Mouse (Mus musculus): ENCODE data around the gene Lime1. TPM values are rescaled to one million over a fixed set of nuclear protein-coding genes. Genes with fewer than 3 reads are reported as not detected.

The Lime1 gene
- polyA plus RNA-seq, 1 experiment from 2014 or later = 52.5 TPM

GRCm38 (mm10) chr2:181420426-181420825 lies 40.5 kb downstream of the Lime1 start:
- Histone ChIP-seq H3K27me3 (replicated peaks) (no peaks in the 10 kb centered on the region), H3K9me3 (replicated peaks) (no peaks in the 10 kb centered on the region), H3K4me1 (no peaks in the 10 kb centered on the region), H3K4me3 (replicated peaks) (no peak overlapping the region), H3K36me3 (peaks cover 18% of the 10 kb centered on the region), H3K27ac (replicated peaks) (no peak overlapping the region), H3K9ac (replicated peaks) (no peak overlapping the region), H3K4me2 (no peak overlapping the region)
- 84% methylated on average over 4 of the region's 4 CpGs for WGBS
- ATAC-seq (ENCODE audit: low FRiP score) = no peak

GRCm38 (mm10) chr2:181420903-181421638 lies 41.2 kb downstream of the Lime1 start:
- H3K27me3 ChIP-seq (replicated peaks) = no peaks in the 10 kb centered on the region
- 78% methylated on average over 4 of the region's 4 CpGs for WGBS
- no peak overlapping the region for H3K9ac ChIP-seq (replicated peaks)
- H3K4me2 ChIP-seq = no peak overlapping the region
- H3K9me3 ChIP-seq (replicated peaks) = no peaks in the 10 kb centered on the region
- peaks cover 18% of the 10 kb centered on the region for H3K36me3 ChIP-seq
- no peak for ATAC-seq (ENCODE audit: low FRiP score)
- H3K4me3 ChIP-seq (replicated peaks) = no peak overlapping the region
- H3K27ac ChIP-seq (replicated peaks) = no peak overlapping the region
- no peaks in the 10 kb centered on the region for H3K4me1 ChIP-seq

DNA sequence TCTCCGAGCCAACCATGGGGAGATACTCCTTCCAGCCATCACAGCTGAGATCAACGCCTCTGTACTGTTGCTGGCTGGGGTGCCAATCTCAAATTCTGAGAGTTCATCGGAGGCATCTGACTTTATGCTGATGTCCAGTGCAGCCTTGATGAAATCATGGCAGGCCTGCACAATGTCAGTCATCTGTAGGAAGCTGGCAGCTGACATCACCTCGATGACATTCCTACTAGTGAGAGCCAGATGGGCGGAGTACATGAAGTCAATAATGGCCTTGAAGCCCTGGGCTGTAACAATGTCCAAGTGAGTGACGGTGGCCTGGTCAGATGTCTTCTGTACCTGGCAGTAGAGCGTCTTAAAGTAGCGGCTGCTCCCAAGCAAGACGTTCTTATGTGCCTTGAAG lies 44.0 kb downstream of the Lime1 start:
- Histone ChIP-seq H3K4me3 (replicated peaks) (no peak overlapping the region), H3K9ac (replicated peaks) (no peak overlapping the region), H3K4me2 (no peak overlapping the region), H3K4me1 (no peaks in the 10 kb centered on the region), H3K27me3 (replicated peaks) (no peaks in the 10 kb centered on the region), H3K36me3 (peaks cover 18% of the 10 kb centered on the region), H3K27ac (replicated peaks) (no peak overlapping the region), H3K9me3 (replicated peaks) (no peaks in the 10 kb centered on the region)
- ATAC-seq (ENCODE audit: low FRiP score) = no peak
- WGBS = 94% methylated on average over 9 of the region's 9 CpGs

Other genes starting within 250 kb of the Lime1 start
- 36.9 and 45.8 TPM in 2 replicates for gene Kcnq2, start 244.8 kb upstream of the Lime1 start, polyA plus RNA-seq (2015; fragmentation: Nextera tagmentation; extraction: Ambion mirVana)
- gene Eef1a2, start 223.1 kb upstream of the Lime1 start, polyA plus RNA-seq (2015; fragmentation: Nextera tagmentation; extraction: Ambion mirVana) = 15.4 and 16.8 TPM in 2 replicates
- gene Ppdpf, start 192.8 kb upstream of the Lime1 start, polyA plus RNA-seq (2015; fragmentation: Nextera tagmentation; extraction: Ambion mirVana) = 361 and 401 TPM in 2 replicates
- 0.05 TPM in 1 of 2 replicates, not detected in the other for gene Ptk6, start 177.3 kb upstream of the Lime1 start, polyA plus RNA-seq (2015; fragmentation: Nextera tagmentation; extraction: Ambion mirVana)
- gene Srms, start 166.9 kb upstream of the Lime1 start, polyA plus RNA-seq (2015; fragmentation: Nextera tagmentation; extraction: Ambion mirVana) = 0.17 and 0.36 TPM in 2 replicates
- gene Fndc11, start 160.1 kb upstream of the Lime1 start, polyA plus RNA-seq (2015; fragmentation: Nextera tagmentation; extraction: Ambion mirVana) = 0.20 and 0.22 TPM in 2 replicates
- gene Helz2, start 138.1 kb upstream of the Lime1 start, polyA plus RNA-seq (2015; fragmentation: Nextera tagmentation; extraction: Ambion mirVana) = 0.37 and 0.91 TPM in 2 replicates
- 13.9 and 14.6 TPM in 2 replicates for gene Gmeb2, start 92.0 kb upstream of the Lime1 start, polyA plus RNA-seq (2015; fragmentation: Nextera tagmentation; extraction: Ambion mirVana)
- 1,381 and 1,726 TPM in 2 replicates for gene Stmn3, start 65.6 kb upstream of the Lime1 start, polyA plus RNA-seq (2015; fragmentation: Nextera tagmentation; extraction: Ambion mirVana)
- 37.3 and 39.4 TPM in 2 replicates for gene Rtel1, start 60.3 kb upstream of the Lime1 start, polyA plus RNA-seq (2015; fragmentation: Nextera tagmentation; extraction: Ambion mirVana)
- gene Zgpat, start 15.2 kb upstream of the Lime1 start, polyA plus RNA-seq (2015; fragmentation: Nextera tagmentation; extraction: Ambion mirVana) = 71.1 and 81.9 TPM in 2 replicates
- gene Arfrp1, start 14.7 kb upstream of the Lime1 start, polyA plus RNA-seq (2015; fragmentation: Nextera tagmentation; extraction: Ambion mirVana) = 83.5 and 83.7 TPM in 2 replicates
- 18.5 and 19.7 TPM in 2 replicates for gene Zbtb46, start 79.3 kb downstream of the Lime1 start, polyA plus RNA-seq (2015; fragmentation: Nextera tagmentation; extraction: Ambion mirVana)
- gene Abhd16b, start 113.1 kb downstream of the Lime1 start, polyA plus RNA-seq (2015; fragmentation: Nextera tagmentation; extraction: Ambion mirVana) = 0.12 and 0.13 TPM in 2 replicates
- gene Tpd52l2, start 117.1 kb downstream of the Lime1 start, polyA plus RNA-seq (2015; fragmentation: Nextera tagmentation; extraction: Ambion mirVana) = 112 and 113 TPM in 2 replicates
- gene Dnajc5, start 140.4 kb downstream of the Lime1 start, polyA plus RNA-seq (2015; fragmentation: Nextera tagmentation; extraction: Ambion mirVana) = 242 and 263 TPM in 2 replicates
- gene Uckl1, start 204.8 kb downstream of the Lime1 start, polyA plus RNA-seq (2015; fragmentation: Nextera tagmentation; extraction: Ambion mirVana) = 65.6 and 66.7 TPM in 2 replicates
- gene Prpf6, start 211.8 kb downstream of the Lime1 start, polyA plus RNA-seq (2015; fragmentation: Nextera tagmentation; extraction: Ambion mirVana) = 58.2 and 61.1 TPM in 2 replicates
- 68.1 and 87.0 TPM in 2 replicates for gene Zfp512b, start 212.7 kb downstream of the Lime1 start, polyA plus RNA-seq (2015; fragmentation: Nextera tagmentation; extraction: Ambion mirVana)
- gene Samd10, start 219.1 kb downstream of the Lime1 start, polyA plus RNA-seq (2015; fragmentation: Nextera tagmentation; extraction: Ambion mirVana) = 164 and 191 TPM in 2 replicates